Comparison of ENCODE assay signal across 8 mouse cellular contexts in the genomic region with DNA sequence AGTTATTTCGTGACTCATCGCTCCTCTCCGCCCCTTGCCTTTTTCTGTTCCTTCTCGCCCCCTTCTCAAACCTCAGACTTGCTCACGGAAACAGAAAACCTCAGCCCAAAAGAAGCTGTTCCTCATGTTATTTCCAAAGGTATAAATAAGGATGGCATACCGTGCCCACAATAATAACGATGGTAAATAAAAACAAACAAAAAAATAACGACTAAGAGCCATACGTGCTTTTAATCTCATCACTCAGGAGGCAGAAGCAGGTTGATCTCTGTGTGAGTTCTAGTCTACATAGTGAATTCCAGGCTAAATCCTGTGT. TPM values are rescaled to one million over a fixed set of nuclear protein-coding genes. Genes with fewer than 3 reads are reported as not detected.
DNase-seq lines count a peak whose midpoint lies in the region; ATAC-seq and TF ChIP-seq lines count a peak whose summit lies in the region.

No protein-coding gene starts in this region.

- TF ChIP-seq POLR2A in spleen, adult 2 months (IDR thresholded peaks at IDR 0.05; ENCODE audit: low read depth, low read length): no peak

- no peaks in the 10 kb centered on the region for H3K36me3 ChIP-seq in erythroblast, embryonic 14.5 days (ENCODE audit: control insufficient read depth)
- no peaks in the 10 kb centered on the region for H3K36me3 ChIP-seq in spleen, adult 2 months (ENCODE audit: control insufficient read depth, insufficient read depth, low read length)
- H3K36me3 ChIP-seq in liver, embryonic 12.5 days: no peaks in the 10 kb centered on the region

- H3K9me3 ChIP-seq in erythroblast, embryonic 14.5 days (ENCODE audit: control insufficient read depth, low read length): no peaks in the 10 kb centered on the region
- no peaks in the 10 kb centered on the region for H3K9me3 ChIP-seq in liver, embryonic 12.5 days (replicated peaks)

- H3K9ac ChIP-seq in liver, embryonic 12.5 days: peak overlapping the region; percentile 63

- TF ChIP-seq CTCF in spleen, adult 2 months (IDR thresholded peaks at IDR 0.05; ENCODE audit: extremely low read depth, insufficient read depth, insufficient read length, insufficient replicate concordance): no peak

- ATAC-seq in erythroblast, adult 5-6 weeks (replicated peaks; ENCODE audit: low FRiP score, poor library complexity, severe bottlenecking): no peak
- no peak for ATAC-seq in liver, embryonic 12.5 days

- H3K4me2 ChIP-seq in liver, embryonic 12.5 days: peak overlapping the region; percentile 87

- H3K27ac ChIP-seq in spleen, adult 2 months (ENCODE audit: insufficient read depth, low read length): no peak overlapping the region
- no peak overlapping the region for H3K27ac ChIP-seq in liver, embryonic 12.5 days

- peaks cover 29% of the 10 kb centered on the region for H3K27me3 ChIP-seq in erythroblast, embryonic 14.5 days (ENCODE audit: control insufficient read depth)
- no peaks in the 10 kb centered on the region for H3K27me3 ChIP-seq in spleen, adult 2 months (ENCODE audit: control insufficient read depth, insufficient read depth, low read length)
- H3K27me3 ChIP-seq in liver, embryonic 12.5 days (replicated peaks): peaks cover 14% of the 10 kb centered on the region

- WGBS in spleen, adult 2 months: 8% methylated on average over 9 of the region's 9 CpGs
- 12% methylated on average over 9 of the region's 9 CpGs for WGBS in liver, embryonic 12.5 days (ENCODE audit: insufficient replicate concordance)

- no peak for DNase-seq in spleen, adult 2 months (ENCODE audit: low read depth in 1 of 2, low spot score in 2 of 2)
- DNase-seq in spleen, postnatal 4 days (ENCODE audit: low spot score in 2 of 2): no peak
- DNase-seq in adrenal gland, postnatal 36 days: no peak
- no peak for DNase-seq in thymus, postnatal 4 days
- no peak for DNase-seq in frontal cortex, adult 2 months (ENCODE audit: extremely low spot score in 1 of 2, low spot score in 1 of 2)

- H3K4me1 ChIP-seq in erythroblast, embryonic 14.5 days (ENCODE audit: control insufficient read depth): peaks cover 44% of the 10 kb centered on the region
- no peaks in the 10 kb centered on the region for H3K4me1 ChIP-seq in spleen, adult 2 months (ENCODE audit: control insufficient read depth, insufficient read depth, insufficient read length)
- peaks cover 38% of the 10 kb centered on the region for H3K4me1 ChIP-seq in liver, embryonic 12.5 days

- H3K4me3 ChIP-seq in erythroblast, embryonic 14.5 days (replicated peaks): peak overlapping the region; percentile 66
- H3K4me3 ChIP-seq in spleen, adult 2 months (ENCODE audit: extremely low read depth, insufficient read depth, insufficient read length): peak overlapping the region; percentile 57
- H3K4me3 ChIP-seq in liver, embryonic 12.5 days: peak overlapping the region; percentile 65

RNA-seq across cellular contexts. Expression of a gene that starts 8.5 kb away (rescaled TPM):
- not detected in 2 replicates for polyA plus RNA-seq in erythroblast, embryonic 14.5 days (2012)
- not detected in 2 replicates for total RNA-seq in erythroblast, adult 5-6 weeks (2015; ENCODE audit: low replicate concordance)
- total RNA-seq in erythroblast, adult 5-6 weeks (2017; ENCODE audit: low replicate concordance): not detected in 2 replicates
- polyA plus RNA-seq in spleen, adult 2 months (2012; rRNA removed): 0.21 and 0.31 TPM in 2 replicates
- 1.4 TPM in 2 replicates for polyA plus RNA-seq in liver, embryonic 12.5 days (2016; fragmentation: Nextera tagmentation; extraction: Ambion mirVana)
- total RNA-seq in adrenal gland, postnatal 36 days (2021): under 1 TPM; 0.82 to 0.99 TPM
- 89.0 TPM in 2 replicates for polyA plus RNA-seq in frontal cortex, adult 2 months (2012; rRNA removed)

RNA-seq across cellular contexts. Expression of a gene that starts 38.2 kb away (rescaled TPM):
- 2.4 and 3.1 TPM in 2 replicates for polyA plus RNA-seq in erythroblast, embryonic 14.5 days (2012)
- total RNA-seq in erythroblast, adult 5-6 weeks (2015; ENCODE audit: low replicate concordance): 16.1 and 18.0 TPM in 2 replicates
- total RNA-seq in erythroblast, adult 5-6 weeks (2017; ENCODE audit: low replicate concordance): 27.9 and 32.5 TPM in 2 replicates
- polyA plus RNA-seq in spleen, adult 2 months (2012; rRNA removed): 50.2 and 58.3 TPM in 2 replicates
- polyA plus RNA-seq in liver, embryonic 12.5 days (2016; fragmentation: Nextera tagmentation; extraction: Ambion mirVana): 42.3 and 44.9 TPM in 2 replicates
- 10 to 100 TPM; 71.0 to 73.8 TPM for total RNA-seq in adrenal gland, postnatal 36 days (2021)
- 233 and 264 TPM in 2 replicates for polyA plus RNA-seq in frontal cortex, adult 2 months (2012; rRNA removed)

RNA-seq across cellular contexts. Expression of a gene that starts 40.8 kb away (rescaled TPM):
- polyA plus RNA-seq in erythroblast, embryonic 14.5 days (2012): 0.09 and 0.23 TPM in 2 replicates
- total RNA-seq in erythroblast, adult 5-6 weeks (2015; ENCODE audit: low replicate concordance): 1.0 and 2.5 TPM in 2 replicates
- 0.68 and 1.4 TPM in 2 replicates for total RNA-seq in erythroblast, adult 5-6 weeks (2017; ENCODE audit: low replicate concordance)
- polyA plus RNA-seq in spleen, adult 2 months (2012; rRNA removed): 5.8 and 7.9 TPM in 2 replicates
- polyA plus RNA-seq in liver, embryonic 12.5 days (2016; fragmentation: Nextera tagmentation; extraction: Ambion mirVana): 0.07 and 0.23 TPM in 2 replicates
- not detected for total RNA-seq in adrenal gland, postnatal 36 days (2021)
- polyA plus RNA-seq in frontal cortex, adult 2 months (2012; rRNA removed): 0.22 and 0.23 TPM in 2 replicates

Comparison
In these comparisons a context has a peak if more than half of its experiments do, and no peak if none do; other contexts are left out.
1. RNA of a gene that starts 8.5 kb away (polyA plus RNA-seq): 89.0 TPM in frontal cortex, adult 2 months; 1.4 TPM in liver, embryonic 12.5 days, 0.21 to 0.31 TPM in spleen, adult 2 months and not detected in erythroblast, embryonic 14.5 days; every median in the first group is over 10 times any median in the second.
2. RNA of a gene that starts 38.2 kb away (polyA plus RNA-seq): 233 to 264 TPM in frontal cortex, adult 2 months, 50.2 to 58.3 TPM in spleen, adult 2 months and 42.3 to 44.9 TPM in liver, embryonic 12.5 days; 2.4 to 3.1 TPM in erythroblast, embryonic 14.5 days; every median in the first group is over 10 times any median in the second.
3. Peak in every context shown above with its lines, with median percentiles within 50 percentile points of each other: H3K4me3 ChIP-seq.